Mouse (Mus musculus): ENCODE results near the gene Tlr12. TPM values are rescaled to one million over a fixed set of nuclear protein-coding genes. Genes with fewer than 3 reads are reported as not detected.
"Not testable (repeated sequence)": the region's sequence is repeated elsewhere in the genome, so short reads cannot be mapped to it uniquely, and the experiment has no call there.

The Tlr12 gene
- polyA plus RNA-seq, 1 experiment from 2014 or later, result 1.6 TPM

GRCm38 (mm10) chr4:128615761-128616160 is 2.7 kb downstream of the Tlr12 start:
- 89% methylated on average over 14 of the region's 14 CpGs for WGBS
- no peak overlapping the region for H3K4me3 ChIP-seq

GRCm38 (mm10) chr4:128613326-128613725 is 5.1 kb downstream of the Tlr12 start:
- Histone ChIP-seq H3K9me3 (no peaks in the 10 kb centered on the region), H3K4me1 (peaks cover 17% of the 10 kb centered on the region), H3K27ac (replicated peaks) (peak overlapping the region; percentile 56), H3K4me2 (replicated peaks) (no peak overlapping the region), H3K36me3 (no peaks in the 10 kb centered on the region), H3K4me3 (no peak overlapping the region), H3K9ac (replicated peaks) (no peak overlapping the region), H3K27me3 (no peaks in the 10 kb centered on the region)
- 20% methylated on average over 8 of the region's 8 CpGs for WGBS
- no peak for ATAC-seq (replicated peaks)

More at GRCm38 (mm10) chr4:128615761-128616160, 2.7 kb downstream of the Tlr12 start:
- H3K27me3 ChIP-seq, result no peaks in the 10 kb centered on the region
- no peak for ATAC-seq (replicated peaks)
- H3K27ac ChIP-seq (replicated peaks), result no peak overlapping the region
- peaks cover under 1% of the 10 kb centered on the region; the same call in 1 of the 2 replicates for H3K4me1 ChIP-seq
- no peak overlapping the region for H3K4me2 ChIP-seq (replicated peaks)
- no peak overlapping the region for H3K9ac ChIP-seq (replicated peaks)
- H3K9me3 ChIP-seq, result no peaks in the 10 kb centered on the region
- H3K36me3 ChIP-seq, result no peaks in the 10 kb centered on the region

GRCm38 (mm10) chr4:128611726-128612125 is 6.7 kb downstream of the Tlr12 start:
- not testable (repeated sequence) for H3K27me3 ChIP-seq; H3K36me3 ChIP-seq; H3K27ac ChIP-seq (replicated peaks); ATAC-seq (replicated peaks); H3K4me3 ChIP-seq; H3K9me3 ChIP-seq; H3K4me2 ChIP-seq (replicated peaks); H3K9ac ChIP-seq (replicated peaks)
- peaks cover 21% of the 10 kb centered on the region for H3K4me1 ChIP-seq
- 78% methylated on average over 3 of the region's 3 CpGs for WGBS

GRCm38 (mm10) chr4:128610706-128611105 is 7.7 kb downstream of the Tlr12 start:
- H3K4me1 ChIP-seq, result peaks cover 24% of the 10 kb centered on the region
- H3K9ac ChIP-seq (replicated peaks), result no peak overlapping the region
- H3K27ac ChIP-seq (replicated peaks), result no peak overlapping the region
- H3K4me3 ChIP-seq, result peak overlapping the region; percentile 68
- peak overlapping the region; percentile 78 for H3K4me2 ChIP-seq (replicated peaks)
- no peaks in the 10 kb centered on the region for H3K9me3 ChIP-seq
- H3K36me3 ChIP-seq, result no peaks in the 10 kb centered on the region
- ATAC-seq (replicated peaks), result no peak
- no peaks in the 10 kb centered on the region for H3K27me3 ChIP-seq
- WGBS, result 30% methylated on average over 10 of the region's 10 CpGs

- Histone ChIP-seq H3K4me1 (peaks cover 24% of the 10 kb centered on the region), H3K9me3 (no peaks in the 10 kb centered on the region), H3K27ac (replicated peaks) (peak within 1 kb of the TSS; percentile 55; the same call in 1 of the 2 replicates), H3K4me2 (replicated peaks) (peak within 1 kb of the TSS; percentile 78), H3K9ac (replicated peaks) (peak within 1 kb of the TSS; percentile 72), H3K4me3 (peak within 1 kb of the TSS; percentile 68), H3K36me3 (no peaks in the 10 kb centered on the region), H3K27me3 (no peaks in the 10 kb centered on the region)
- peak; percentile 98 for ATAC-seq (replicated peaks)
- under 1% methylated on average over 24 of the region's 24 CpGs for WGBS
These were observed 8.5 kb downstream of the Tlr12 start, which contains the start of gene Zscan20 for GRCm38 (mm10) chr4:128609925-128610402. Zscan20 (minus strand) TSS chr4:128610098.

DNA sequence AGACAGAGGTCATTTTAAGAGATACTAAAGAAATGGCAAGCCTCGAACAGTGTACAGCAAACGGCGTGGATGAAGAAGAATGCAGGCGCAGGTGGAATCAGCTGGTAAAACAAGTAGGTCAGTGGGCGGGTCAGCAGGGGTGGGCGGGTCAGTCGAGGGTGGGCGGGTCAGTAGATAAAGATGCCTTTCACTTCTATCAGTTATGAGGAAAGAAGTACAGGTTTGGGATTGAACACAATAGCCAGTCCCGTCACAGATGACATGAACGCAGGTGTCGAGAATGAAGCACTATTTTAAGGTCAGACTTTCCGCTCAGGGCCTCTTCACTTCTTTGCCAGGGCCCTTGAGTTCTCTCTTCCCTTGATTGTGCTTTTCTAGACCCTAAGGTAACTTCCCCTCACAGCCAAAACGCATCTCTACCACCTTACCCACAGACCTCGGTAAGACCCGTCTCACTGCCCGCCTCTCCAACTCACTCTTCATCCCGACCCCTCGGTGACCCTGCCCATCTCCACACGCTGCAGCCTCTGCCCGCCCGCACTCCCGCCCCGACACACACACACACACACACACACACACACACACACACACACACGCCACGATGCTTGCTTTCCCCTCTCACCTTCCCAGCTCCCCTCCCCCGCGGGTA is 9.0 kb downstream of the Tlr12 start:
- peaks cover 24% of the 10 kb centered on the region for H3K4me1 ChIP-seq
- peak overlapping the region; percentile 55; the same call in 1 of the 2 replicates for H3K27ac ChIP-seq (replicated peaks)
- no peak for ATAC-seq (replicated peaks)
- H3K36me3 ChIP-seq, result 0 out of 2 replicates have a peak, but pooled peaks cover 3% of the 10 kb centered on the region
- no peaks in the 10 kb centered on the region for H3K27me3 ChIP-seq
- peak overlapping the region; percentile 68 for H3K4me3 ChIP-seq
- no peaks in the 10 kb centered on the region for H3K9me3 ChIP-seq
- WGBS, result 10% methylated on average over 25 of the region's 27 CpGs
- peak overlapping the region; percentile 78 for H3K4me2 ChIP-seq (replicated peaks)
- H3K9ac ChIP-seq (replicated peaks), result peak overlapping the region; percentile 72

GRCm38 (mm10) chr4:128607661-128608060 is 10.8 kb downstream of the Tlr12 start:
- Histone ChIP-seq H3K36me3 (peaks cover 20% of the 10 kb centered on the region), H3K27me3 (no peaks in the 10 kb centered on the region), H3K9me3 (no peaks in the 10 kb centered on the region), H3K9ac (replicated peaks) (no peak overlapping the region), H3K4me3 (no peak overlapping the region), H3K27ac (replicated peaks) (no peak overlapping the region), H3K4me2 (replicated peaks) (no peak overlapping the region), H3K4me1 (peaks cover 24% of the 10 kb centered on the region)
- ATAC-seq (replicated peaks), result no peak
- 73% methylated on average over 11 of the region's 11 CpGs for WGBS

- no peak overlapping the region for H3K27ac ChIP-seq (replicated peaks)
- no peak for ATAC-seq (replicated peaks)
- no peak overlapping the region for H3K4me3 ChIP-seq
- H3K36me3 ChIP-seq, result peaks cover 20% of the 10 kb centered on the region
- 90% methylated on average over 7 of the region's 7 CpGs for WGBS
- H3K9ac ChIP-seq (replicated peaks), result no peak overlapping the region
- H3K9me3 ChIP-seq, result no peaks in the 10 kb centered on the region
- no peak overlapping the region for H3K4me2 ChIP-seq (replicated peaks)
- H3K27me3 ChIP-seq, result no peaks in the 10 kb centered on the region
- H3K4me1 ChIP-seq, result peaks cover 24% of the 10 kb centered on the region
These were observed 11.8 kb downstream of the Tlr12 start for GRCm38 (mm10) chr4:128606586-128606985.

GRCm38 (mm10) chr4:128597801-128598560 is 20.4 kb downstream of the Tlr12 start:
- WGBS, result 90% methylated on average over 12 of the region's 12 CpGs

DNA sequence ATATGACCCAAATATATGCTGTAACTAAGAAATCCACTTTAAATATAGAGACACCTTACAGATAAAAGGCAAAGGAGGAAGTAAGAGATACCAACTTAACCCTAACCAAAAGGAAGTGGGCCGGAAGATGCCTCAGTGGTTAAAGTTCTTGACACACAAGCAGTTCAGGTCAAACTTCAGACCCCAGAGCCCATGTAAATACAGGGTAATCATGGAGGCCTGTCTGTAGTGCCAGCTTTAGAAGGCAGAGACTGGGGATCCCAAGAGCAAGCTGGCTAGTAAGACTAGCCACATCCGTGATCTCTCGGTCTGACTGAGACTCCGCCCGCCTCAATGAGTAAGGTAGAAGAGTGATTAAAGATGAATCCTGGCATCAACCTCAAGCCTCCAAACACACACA is 24.4 kb downstream of the Tlr12 start:
- Histone ChIP-seq H3K4me2 (replicated peaks) (no peak overlapping the region), H3K27me3 (no peaks in the 10 kb centered on the region), H3K4me1 (no peaks in the 10 kb centered on the region), H3K9me3 (no peaks in the 10 kb centered on the region), H3K36me3 (peaks cover 11% of the 10 kb centered on the region), H3K4me3 (no peak overlapping the region), H3K27ac (replicated peaks) (no peak overlapping the region), H3K9ac (replicated peaks) (no peak overlapping the region)
- ATAC-seq (replicated peaks), result no peak
- WGBS, result 90% methylated on average over 5 of the region's 5 CpGs

More at GRCm38 (mm10) chr4:128597801-128598560, 20.4 kb downstream of the Tlr12 start:
- H3K4me2 ChIP-seq (replicated peaks), result no peak overlapping the region
- H3K4me3 ChIP-seq, result no peak overlapping the region
- H3K9ac ChIP-seq (replicated peaks), result no peak overlapping the region
- no peaks in the 10 kb centered on the region for H3K4me1 ChIP-seq
- peaks cover 11% of the 10 kb centered on the region for H3K36me3 ChIP-seq
- H3K27ac ChIP-seq (replicated peaks), result no peak overlapping the region
- no peak for ATAC-seq (replicated peaks)
- no peaks in the 10 kb centered on the region for H3K27me3 ChIP-seq
- no peaks in the 10 kb centered on the region for H3K9me3 ChIP-seq

GRCm38 (mm10) chr4:128593286-128593685 is 25.1 kb downstream of the Tlr12 start:
- WGBS, result 97% methylated on average over 4 of the region's 4 CpGs
- Histone ChIP-seq H3K4me3 (no peak overlapping the region), H3K4me2 (replicated peaks) (no peak overlapping the region), H3K27me3 (no peaks in the 10 kb centered on the region), H3K4me1 (no peaks in the 10 kb centered on the region), H3K9me3 (no peaks in the 10 kb centered on the region), H3K9ac (replicated peaks) (no peak overlapping the region), H3K36me3 (peaks cover 19% of the 10 kb centered on the region), H3K27ac (replicated peaks) (no peak overlapping the region)
- ATAC-seq (replicated peaks), result no peak

GRCm38 (mm10) chr4:128579182-128579581 is 39.2 kb downstream of the Tlr12 start:
- no peaks in the 10 kb centered on the region for H3K27me3 ChIP-seq
- no peak overlapping the region for H3K27ac ChIP-seq (replicated peaks)
- no peaks in the 10 kb centered on the region for H3K4me1 ChIP-seq
- WGBS, result 62% methylated on average over 4 of the region's 4 CpGs
- H3K9me3 ChIP-seq, result peaks cover 37% of the 10 kb centered on the region
- no peak for ATAC-seq (replicated peaks)
- H3K4me3 ChIP-seq, result no peak overlapping the region
- no peak overlapping the region for H3K9ac ChIP-seq (replicated peaks)
- H3K4me2 ChIP-seq (replicated peaks), result no peak overlapping the region
- H3K36me3 ChIP-seq, result peaks cover 52% of the 10 kb centered on the region
